Mouse (Mus musculus) lung, postnatal 4 days (tissue): ENCODE measurements around the gene Dab2ip.

Experiments used
- DNase-seq, 2 experiments: peaks; one replicate each; pipeline ENCODE4 v3.0.0; 2021

The Dab2ip gene

DNA sequence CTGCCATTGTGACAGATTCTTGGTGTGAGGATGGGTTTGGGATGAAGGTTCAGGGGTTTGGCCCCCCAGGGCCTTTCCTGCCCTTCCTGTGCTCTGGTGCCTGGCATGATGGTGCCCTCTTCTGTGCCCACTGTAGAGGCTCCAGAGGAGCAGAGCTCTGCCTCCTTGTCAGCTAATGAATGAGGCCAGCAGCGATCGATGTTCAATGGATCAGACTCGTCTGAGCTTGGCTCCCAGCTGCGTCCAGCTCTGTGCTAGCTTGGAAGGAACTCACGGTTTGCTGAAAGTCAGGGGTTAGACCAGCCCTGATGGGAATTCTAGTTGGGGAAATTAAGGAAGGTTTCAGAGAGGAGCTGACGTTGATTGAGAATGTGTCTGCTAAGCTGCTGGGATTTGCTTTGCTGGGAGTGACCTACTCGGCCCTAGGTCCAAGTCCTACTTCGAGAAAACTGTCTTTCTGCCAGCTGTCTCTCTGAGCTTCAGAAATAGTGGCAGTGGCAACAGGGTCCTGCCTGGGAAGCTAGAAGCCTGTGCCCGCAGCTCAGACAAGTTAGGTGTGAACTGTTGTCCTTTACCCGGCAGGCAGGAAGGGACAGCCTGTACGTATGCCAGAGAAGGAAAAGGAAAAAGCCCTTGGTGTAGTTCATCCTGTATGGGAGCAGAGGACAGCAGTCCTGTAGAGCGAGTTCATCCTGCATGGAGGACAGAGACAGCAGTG lies 65.5 kb downstream of the Dab2ip start:
- no peak for DNase-seq

DNA sequence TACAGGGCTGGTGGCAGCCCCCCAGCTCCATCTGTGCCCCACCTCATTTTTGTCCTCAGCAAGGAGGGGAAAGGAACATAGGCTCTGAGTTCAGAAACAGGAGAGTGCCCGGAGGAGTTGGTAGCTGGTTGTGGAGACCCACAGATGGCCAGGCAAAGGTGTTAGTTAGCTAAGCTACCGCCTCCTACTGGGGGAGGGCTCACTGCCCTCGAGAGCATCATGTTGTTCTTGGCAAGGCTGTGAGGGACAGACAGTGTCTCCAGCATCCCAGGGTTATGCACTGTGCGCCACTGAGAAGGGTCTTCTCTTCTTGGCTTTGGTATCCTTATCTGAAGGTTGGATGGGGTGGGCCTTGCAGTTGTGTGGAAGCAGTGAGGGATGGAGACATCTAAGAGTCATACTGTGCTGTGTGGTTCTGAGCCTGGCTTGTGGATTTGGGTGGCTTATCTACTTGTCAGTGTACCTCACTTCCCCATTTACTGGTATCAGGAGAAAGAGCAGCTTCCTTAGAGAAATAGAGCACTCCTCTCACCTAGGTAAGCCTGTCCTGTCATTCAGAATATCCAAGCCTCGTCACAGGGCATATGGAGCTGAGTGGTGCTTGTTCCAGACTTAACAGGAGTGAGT lies 66.4 kb downstream of the Dab2ip start:
- DNase-seq = no peak

GRCm38 (mm10) chr2:35625007-35625380 lies 66.9 kb downstream of the Dab2ip start:
- no peak for DNase-seq

DNA sequence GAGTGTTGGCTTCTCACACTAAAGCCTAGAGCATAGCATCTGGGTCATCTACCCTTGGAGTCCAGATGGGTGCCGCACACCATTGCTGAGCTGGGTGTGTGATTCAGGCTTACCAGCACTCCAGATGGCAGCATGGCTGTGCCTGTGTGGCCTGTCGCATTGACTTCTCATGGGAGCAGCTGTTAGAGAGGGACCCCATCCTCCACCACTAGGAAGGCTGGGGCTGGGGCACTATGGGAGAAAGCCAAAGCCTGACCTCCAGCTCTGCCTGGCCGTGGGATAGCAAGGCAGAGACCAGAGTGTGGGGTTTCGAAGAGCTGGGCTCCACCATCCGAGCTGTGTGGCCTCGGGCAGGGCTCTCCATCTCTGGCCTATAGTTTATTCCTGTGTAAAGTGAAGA lies 67.5 kb downstream of the Dab2ip start:
- DNase-seq = no peak

DNA sequence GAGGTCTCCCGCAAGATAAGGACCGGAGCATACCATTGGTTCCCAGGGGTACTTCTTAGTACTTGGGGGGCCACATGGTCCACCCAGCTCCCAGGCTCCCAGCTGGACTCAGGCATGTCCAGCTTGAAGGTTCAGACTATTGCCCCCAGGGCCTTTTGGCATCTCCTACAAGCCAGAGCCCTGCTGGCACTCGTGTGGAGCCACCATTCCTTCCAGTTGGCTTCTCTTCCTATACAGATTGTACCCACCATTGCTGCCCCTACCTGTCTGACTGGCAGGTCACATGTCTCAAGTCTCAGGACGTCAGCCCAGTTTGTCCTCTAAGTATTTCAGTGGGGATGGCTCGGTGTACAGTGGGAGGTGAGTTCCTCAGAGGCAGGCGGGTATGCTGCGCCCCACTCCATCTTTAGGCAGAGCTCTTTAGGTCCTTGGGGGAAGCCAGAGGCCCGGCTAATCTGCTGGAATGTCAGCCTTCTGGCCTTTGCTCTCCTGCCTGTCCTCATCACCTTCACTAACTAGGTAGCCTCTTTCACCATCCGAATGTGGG lies 68.2 kb downstream of the Dab2ip start:
- DNase-seq = no peak

- no peak for DNase-seq
These were observed 69.3 kb downstream of the Dab2ip start for GRCm38 (mm10) chr2:35627298-35627898.

- no peak for DNase-seq
These were observed 70.0 kb downstream of the Dab2ip start for GRCm38 (mm10) chr2:35628052-35628451.

- DNase-seq = no peak
These were observed 70.6 kb downstream of the Dab2ip start for GRCm38 (mm10) chr2:35628656-35629055.

DNA sequence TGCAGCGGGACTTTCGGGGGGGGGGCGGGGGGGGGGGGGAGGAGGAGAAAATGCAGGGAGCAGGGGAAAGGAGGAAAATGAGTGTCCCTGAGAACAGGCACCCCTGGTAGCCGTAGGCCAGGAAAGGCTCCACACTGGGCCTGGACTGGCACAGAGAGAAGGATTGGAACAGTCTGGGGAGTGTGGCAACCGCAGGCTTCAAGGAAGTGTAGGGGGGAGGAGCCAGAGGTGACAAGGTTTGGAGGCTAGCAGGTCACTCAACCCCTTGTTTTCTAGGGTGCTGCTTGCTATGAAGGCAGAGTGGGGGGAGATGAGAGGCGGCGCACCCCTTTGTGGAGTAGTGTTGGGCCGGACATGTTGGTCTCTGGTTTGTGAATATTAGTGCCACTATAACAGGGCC lies 71.1 kb downstream of the Dab2ip start:
- no peak for DNase-seq

DNA sequence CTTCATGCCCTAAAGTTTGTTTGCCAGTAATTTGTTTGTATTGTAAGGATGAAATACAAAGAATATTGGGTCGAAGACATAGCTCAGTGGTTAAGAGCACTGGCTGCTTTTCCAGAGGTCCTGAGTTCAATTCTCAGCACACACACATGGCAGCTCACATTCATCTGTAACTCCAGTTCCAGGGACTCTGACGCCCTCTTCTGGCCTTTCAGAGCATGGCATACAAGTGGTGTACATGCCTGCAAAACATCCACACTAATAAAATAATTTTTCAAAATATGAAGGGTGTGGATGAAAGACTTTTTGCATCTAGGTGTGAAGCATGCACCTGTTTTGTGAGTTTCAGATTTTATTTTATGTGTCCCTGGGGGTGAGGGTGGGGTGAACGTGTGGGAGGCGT lies 75.3 kb downstream of the Dab2ip start:
- DNase-seq = no peak

DNA sequence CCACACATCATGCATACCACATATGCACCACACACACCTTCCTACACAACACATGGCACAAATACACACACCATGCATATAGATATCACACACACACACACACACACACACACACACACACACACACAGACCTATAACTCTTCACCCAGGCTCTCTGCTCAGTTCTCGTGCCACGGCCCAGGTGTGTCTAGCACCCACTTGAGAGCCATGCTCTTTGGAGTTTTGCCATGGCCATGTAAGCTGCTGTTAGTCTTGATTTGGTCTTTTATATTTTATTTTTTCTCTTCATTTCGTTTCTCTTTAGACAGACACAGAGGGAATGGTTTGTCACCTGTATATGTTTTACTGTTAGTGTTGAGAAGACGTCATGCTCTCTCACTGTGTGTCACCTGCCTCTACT lies 76.9 kb downstream of the Dab2ip start:
- DNase-seq = no peak

DNA sequence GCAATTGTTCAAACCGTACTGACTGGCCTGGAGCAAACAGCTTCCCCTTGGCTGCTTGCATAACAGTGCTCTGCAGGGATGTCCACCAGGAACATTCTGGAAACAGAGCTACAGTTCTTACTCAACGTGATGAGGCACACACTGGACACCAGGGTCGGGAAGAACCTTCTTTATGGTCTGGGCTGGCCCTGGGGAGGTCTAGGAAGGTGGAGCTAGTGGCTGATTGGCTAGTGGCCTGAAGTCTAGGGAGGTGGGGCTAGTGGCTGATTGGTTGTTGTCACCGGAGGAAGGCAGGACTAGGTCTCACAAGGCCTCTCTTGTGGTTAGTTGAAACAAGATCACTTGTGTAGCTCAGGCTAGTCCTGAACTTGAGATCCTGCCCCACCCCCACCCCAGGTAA lies 77.5 kb downstream of the Dab2ip start:
- DNase-seq = no peak

DNA sequence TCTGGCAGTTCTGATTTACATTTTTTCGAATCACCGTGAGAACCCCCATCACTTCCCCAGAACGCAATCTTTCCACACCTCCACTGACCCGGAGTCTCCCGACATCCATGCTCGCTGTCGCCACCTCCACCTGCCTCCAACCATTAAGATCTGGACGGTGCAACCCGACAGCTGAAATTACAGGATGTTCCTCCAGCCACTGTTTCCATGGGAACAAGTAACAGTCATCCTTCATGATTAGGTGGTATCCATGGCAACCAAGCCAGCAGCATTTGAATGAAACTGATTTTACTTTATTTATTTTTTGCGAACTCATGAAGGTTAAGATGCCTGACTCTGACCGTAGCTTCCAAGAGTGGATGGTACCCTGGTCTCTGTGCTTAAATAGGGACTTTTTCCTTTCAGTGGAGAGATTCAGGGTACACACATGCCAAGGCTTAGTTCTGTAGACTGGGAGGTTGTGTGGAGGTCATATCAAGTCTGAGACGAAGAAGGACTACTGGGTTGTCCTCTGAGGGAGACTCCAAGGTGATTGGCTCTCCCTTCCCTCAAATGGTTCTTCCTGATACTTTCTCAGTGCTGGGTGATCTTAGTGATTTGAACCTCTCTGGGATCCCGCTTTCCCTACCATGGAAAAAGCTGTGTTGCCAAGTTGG lies 79.9 kb downstream of the Dab2ip start:
- DNase-seq = no peak

DNA sequence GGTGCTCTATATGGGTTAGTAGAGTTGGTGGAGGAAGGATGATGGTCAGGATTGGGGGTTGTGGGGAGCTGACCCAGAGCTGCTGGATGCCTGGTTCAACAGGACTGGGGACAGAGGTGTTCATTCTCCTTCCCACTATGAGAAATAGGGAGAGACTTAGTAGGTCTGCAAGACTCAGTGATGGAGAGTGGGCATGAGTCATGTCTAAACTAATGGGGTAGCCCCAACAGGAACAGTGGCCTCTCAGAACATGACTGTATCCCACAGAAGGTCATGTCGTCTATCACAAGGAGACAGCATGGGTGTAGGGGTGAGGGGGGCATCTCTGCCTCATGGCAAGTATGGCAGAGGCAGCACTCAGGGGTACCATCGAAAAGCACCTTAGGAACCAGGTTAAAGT lies 81.7 kb downstream of the Dab2ip start:
- no peak for DNase-seq

DNA sequence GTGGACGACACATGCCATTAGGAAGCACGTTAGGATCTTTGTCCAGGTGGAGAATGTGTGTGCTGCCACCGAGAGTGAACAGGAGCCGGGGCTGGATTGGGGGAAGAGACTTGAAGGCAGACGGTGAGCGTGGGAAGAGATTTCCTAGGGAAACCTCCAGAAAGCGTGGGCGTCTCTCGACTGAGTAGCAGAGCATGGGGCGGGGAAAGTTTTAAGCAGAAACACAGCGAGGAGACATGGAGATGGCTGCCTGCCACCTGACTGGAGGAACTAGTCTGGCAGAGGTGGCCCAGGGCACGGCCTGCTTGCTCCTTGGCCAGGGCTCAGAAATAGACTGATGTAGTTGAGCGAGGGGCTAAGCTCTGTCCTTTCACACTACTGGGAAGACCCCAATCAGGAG lies 82.5 kb downstream of the Dab2ip start:
- DNase-seq = peak; percentile 46 to 57

DNA sequence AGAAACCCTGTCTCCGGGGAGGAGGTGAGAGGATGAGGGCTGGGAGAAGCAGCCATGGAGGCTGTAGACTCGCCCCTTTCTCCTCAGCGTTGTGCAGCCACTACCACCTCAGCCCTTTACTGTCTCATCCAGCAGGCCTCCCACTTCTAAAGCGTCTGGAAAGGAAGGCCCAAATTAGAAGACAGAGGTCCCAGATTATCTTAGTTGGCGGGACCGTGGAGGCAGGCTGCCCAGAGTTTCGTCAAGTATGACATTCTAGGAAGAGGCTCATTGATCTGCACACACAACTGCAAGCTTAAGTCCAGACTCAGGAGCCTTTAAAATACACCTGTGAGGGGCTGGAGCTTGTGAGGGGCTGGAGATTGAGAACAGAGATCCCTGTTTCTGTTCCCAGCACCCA lies 84.2 kb downstream of the Dab2ip start:
- DNase-seq = no peak

DNA sequence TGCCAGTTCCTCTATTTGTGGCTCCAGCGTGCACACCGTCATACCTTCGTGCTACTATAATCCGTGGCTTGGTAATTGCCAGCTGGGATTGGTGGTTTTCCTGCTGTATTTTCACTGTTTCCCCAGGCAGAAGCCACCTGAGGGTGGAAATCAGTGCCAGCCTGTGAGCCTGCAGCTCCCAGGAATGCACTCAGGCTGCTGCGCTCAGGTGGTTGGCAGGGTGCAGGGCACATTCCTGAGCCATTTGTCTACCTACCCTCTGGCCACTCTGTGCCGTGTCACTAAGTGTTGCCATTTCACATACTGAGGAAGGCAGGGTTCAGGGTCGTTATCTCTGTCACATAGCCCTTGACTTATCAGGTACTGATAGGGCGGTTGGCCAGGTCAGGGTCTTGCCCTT lies 88.5 kb downstream of the Dab2ip start:
- DNase-seq = peak; percentile 32 to 70

DNA sequence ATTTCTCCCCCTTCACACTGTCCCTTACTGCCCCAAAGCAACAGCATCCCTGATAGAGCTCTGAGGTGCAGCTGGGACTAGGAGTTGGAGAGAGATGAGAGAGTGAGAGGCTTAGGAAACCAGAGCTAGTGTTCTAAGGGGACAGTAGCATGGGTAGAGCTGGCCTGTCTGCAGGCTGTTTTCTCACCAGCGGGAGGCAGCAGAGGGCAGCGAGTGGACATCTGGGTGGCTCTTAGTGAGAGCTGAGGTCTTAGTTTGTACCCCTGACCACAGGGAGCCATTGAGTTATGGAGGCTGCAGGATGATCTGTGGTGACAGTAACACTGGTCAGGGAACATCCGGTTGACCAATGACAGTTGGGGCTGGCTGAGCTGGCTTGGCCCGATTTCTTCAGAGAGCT lies 91.6 kb downstream of the Dab2ip start:
- peak; percentile 84 to 91 for DNase-seq

GRCm38 (mm10) chr2:35651297-35651731 lies 93.2 kb downstream of the Dab2ip start:
- peak; percentile 57 to 66 for DNase-seq

- peak in 1 of 2 experiments; percentile 22 for DNase-seq
These were observed 94.9 kb downstream of the Dab2ip start for GRCm38 (mm10) chr2:35652984-35653383.

DNA sequence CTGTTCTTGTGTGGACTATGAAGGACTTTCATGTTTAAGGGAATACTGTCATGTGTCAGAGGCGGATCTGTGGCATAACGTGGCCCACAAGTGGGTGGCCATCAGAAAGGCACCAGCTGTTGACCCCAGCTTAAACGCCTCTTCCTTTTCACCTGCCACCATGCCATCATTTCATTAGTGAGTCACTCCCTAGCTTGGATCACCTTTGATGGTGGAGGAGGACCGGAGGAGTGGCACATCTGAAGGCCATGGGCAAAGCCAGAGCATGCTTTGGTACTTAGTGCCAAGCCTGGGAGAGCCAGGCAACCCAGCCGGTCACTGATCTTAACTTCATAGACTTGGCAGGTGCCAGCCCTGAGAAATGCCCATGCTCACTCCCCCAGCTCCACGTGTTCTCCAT lies 96.7 kb downstream of the Dab2ip start:
- DNase-seq = no peak

DNA sequence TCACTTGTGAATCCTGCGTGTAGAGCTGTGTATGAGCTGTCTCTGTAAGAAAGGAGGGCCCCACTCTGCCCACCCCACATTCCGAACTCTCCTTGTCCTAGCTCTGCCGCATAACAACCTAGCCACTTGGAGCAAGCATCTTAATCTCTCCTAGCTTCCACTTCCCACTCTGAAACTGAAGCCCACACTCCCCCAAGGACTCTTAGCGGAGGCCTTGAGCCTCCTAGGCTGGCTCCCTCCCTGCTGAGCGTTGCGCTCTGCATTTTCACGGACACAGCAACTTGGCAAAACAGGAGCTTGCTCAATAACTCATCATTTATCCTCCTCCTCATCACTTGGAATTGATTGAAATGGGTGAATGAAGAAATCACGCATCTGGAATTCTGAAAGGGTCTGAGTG lies 97.9 kb downstream of the Dab2ip start:
- no peak for DNase-seq

DNA sequence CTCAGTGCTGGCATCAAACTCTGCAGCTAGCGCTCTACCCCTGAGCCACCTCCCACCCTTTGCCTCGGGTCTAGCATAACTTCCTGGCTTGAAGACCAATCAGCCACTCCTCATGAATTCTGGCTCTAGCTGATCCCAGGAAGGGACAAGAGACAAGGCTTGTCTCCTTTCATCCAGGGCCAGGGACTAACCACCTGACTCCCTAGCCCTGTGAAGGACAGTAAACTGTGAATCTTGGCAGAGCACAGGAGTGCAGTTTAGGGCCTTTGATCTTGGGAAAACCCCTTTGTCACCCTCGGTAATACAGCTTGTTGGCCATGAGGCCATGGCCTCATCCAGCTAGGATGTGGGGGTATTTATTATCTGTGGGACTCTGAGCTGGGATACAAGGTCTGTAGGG lies 100.2 kb downstream of the Dab2ip start:
- peak in 1 of 2 experiments; percentile 57 for DNase-seq
